Mouse (Mus musculus) layer of hippocampus, adult 9-11 months (tissue): ENCODE data around the gene Nfu1.

ENCODE experiments used
- DNase-seq: peaks from one replicate; pipeline ENCODE4 v3.0.0; 2022

Gene Nfu1

GRCm38 (mm10) chr6:87075092-87075685, 66.2 kb downstream of the Nfu1 start:
- DNase-seq, result no peak
